Mouse (Mus musculus): Measurements from ENCODE around the gene Gm49776.

DNA sequence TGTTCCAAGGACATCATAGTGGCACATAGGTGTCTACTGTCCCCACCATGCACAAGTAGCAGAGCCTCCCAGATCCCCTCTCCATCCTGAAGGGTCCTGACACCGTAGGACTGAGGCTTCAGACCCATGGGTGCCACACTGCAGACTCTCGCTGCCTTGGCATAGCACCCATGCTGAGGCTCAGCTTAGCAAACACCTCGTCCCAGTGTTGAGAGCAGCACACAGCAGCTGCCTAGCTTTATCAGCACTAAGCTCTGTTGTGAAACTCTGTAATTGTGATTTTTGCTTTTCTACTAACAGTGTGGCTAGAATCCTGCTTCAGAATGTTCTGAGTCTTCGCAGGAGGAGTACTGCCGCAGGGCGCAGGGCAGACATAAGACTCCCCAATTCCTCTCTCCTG lies 60.2 kb downstream of the Gm49776 start:
- no peak for TF ChIP-seq GATA1 (IDR thresholded peaks at IDR 0.05; ENCODE audit: low read length)
- TF ChIP-seq TAL1 (IDR thresholded peaks at IDR 0.05; ENCODE audit: low read length) = no peak

All from erythroblast, embryonic 14.5 days (primary cell).